Mouse (Mus musculus): ENCODE measurements around the gene March10.

The March10 gene

GRCm38 (mm10) chr11:105311291-105311975, 145.1 kb downstream of the March10 start:
- no peak for DNase-seq
